Mouse (Mus musculus) C2C12 (cell line): ENCODE results near the gene 4930432K21Rik.
A peak's percentile ranks its signal among the peaks of the same experiment; 100 is the strongest.

Source experiments
- CEBPB ChIP-seq: IDR thresholded peaks from one replicate; pipeline ENCODE4 v1.6.1; 2011; ENCODE audit warnings: low read depth, mild to moderate bottlenecking, control low read depth, moderate library complexity
- CTCF ChIP-seq: IDR thresholded peaks from one replicate; pipeline ENCODE4 v1.5.1; 2011; ENCODE audit not compliant: control insufficient read depth, insufficient read depth, insufficient read length
- FOSL1 ChIP-seq: IDR thresholded peaks from one replicate; pipeline ENCODE4 v1.8.0; 2011; ENCODE audit warnings: mild to moderate bottlenecking, low read length; ENCODE audit not compliant: poor library complexity, insufficient read depth, severe bottlenecking
- MAX ChIP-seq: IDR thresholded peaks from one replicate; pipeline ENCODE4 v1.6.1; 2011; ENCODE audit warnings: mild to moderate bottlenecking, control low read depth
- MYOD1 ChIP-seq: IDR thresholded peaks from one replicate; pipeline ENCODE4 v1.6.1; 2011; ENCODE audit warnings: low read depth; ENCODE audit not compliant: control insufficient read depth, insufficient read length
- USF1 ChIP-seq: IDR thresholded peaks from one replicate; pipeline ENCODE4 v1.6.1; 2011; ENCODE audit warnings: low read depth, mild to moderate bottlenecking, control low read depth, moderate library complexity

DNA sequence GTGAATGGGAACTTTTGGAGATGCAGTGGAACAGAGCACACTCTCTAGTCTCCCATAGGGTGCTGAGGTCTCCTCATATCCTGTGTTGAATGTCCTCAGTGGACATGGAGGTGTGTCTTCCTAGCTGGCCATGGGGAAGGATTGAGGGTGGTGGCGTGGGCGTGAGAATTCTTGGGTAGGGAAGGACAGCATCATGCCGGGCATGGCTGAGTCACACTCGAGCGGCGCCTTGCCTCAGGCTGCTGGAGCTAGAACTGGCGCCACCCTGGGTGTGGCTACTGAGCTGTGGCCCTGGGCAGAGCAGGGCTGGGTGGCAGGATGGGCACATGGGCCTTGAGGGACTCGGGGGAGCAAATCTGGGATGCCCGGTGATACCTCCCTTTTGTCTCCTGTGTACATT, 54.6 kb downstream of the 4930432K21Rik start:
- TF ChIP-seq CTCF = no peak
- peak; percentile 38 for TF ChIP-seq FOSL1
- TF ChIP-seq USF1 = no peak
- no peak for TF ChIP-seq MYOD1
- TF ChIP-seq MAX = peak; percentile 87
- no peak for TF ChIP-seq CEBPB
